Mouse (Mus musculus) kidney, embryonic 15.5 days (tissue): ENCODE measurements around the gene Shroom3. TPM values are rescaled to one million over a fixed set of nuclear protein-coding genes. Genes with fewer than 3 reads are reported as not detected.
A peak's percentile ranks its signal among the peaks of the same experiment; 100 is the strongest.

Source experiments
- ATAC-seq: fragments of 200-750 bp; cut with Nextera tagmentation; replicated peaks from 2 replicates; pipeline ENCODE4 v1.8.0; 2017; ENCODE audit warnings: moderate TSS enrichment; ENCODE audit not compliant: low FRiP score
- H3K27ac ChIP-seq: fragments of 300-500 bp; sonication (generic); 2 replicates; pipeline ENCODE4 v1.5.1; 2015; ENCODE audit warnings: mild to moderate bottlenecking, inconsistent platforms
- H3K27me3 ChIP-seq: fragments of 300-500 bp; sonication (generic); 2 replicates; pipeline ENCODE4 v1.6.1; 2015; ENCODE audit warnings: inconsistent platforms
- H3K36me3 ChIP-seq: fragments of 300-500 bp; sonication (generic); 2 replicates; pipeline ENCODE4 v1.6.1; 2015; ENCODE audit warnings: inconsistent platforms
- H3K4me1 ChIP-seq: fragments of 300-500 bp; sonication (generic); 2 replicates; pipeline ENCODE4 v1.6.1; 2015; ENCODE audit warnings: inconsistent platforms
- H3K4me2 ChIP-seq: fragments of 300-500 bp; sonication (generic); 2 replicates; pipeline ENCODE4 v1.6.1; 2015; ENCODE audit warnings: moderate library complexity, mild to moderate bottlenecking, inconsistent platforms
- H3K4me3 ChIP-seq: fragments of 300-500 bp; sonication (generic); replicated peaks from 2 replicates; pipeline ENCODE4 v1.5.1; 2015; ENCODE audit warnings: mild to moderate bottlenecking, inconsistent platforms
- H3K9ac ChIP-seq: fragments of 300-500 bp; sonication (generic); 2 replicates; pipeline ENCODE4 v1.6.1; 2015; ENCODE audit warnings: mild to moderate bottlenecking, inconsistent platforms
- H3K9me3 ChIP-seq: fragments of 300-500 bp; sonication (generic); replicated peaks from 2 replicates; pipeline ENCODE4 v1.6.1; 2016; ENCODE audit warnings: inconsistent platforms
- WGBS: fragments of 180-500 bp; shearing (Covaris S2); methylation state at CpG from one replicate; pipeline ENCODE4 v1.1.7; 2015; ENCODE audit warnings: mixed read lengths; 5-methylcytosine and 5-hydroxymethylcytosine counted together
- polyA plus RNA-seq: library from polyadenylated mRNA; unstranded; fragments of >200 nt; fragmentation: Nextera tagmentation; extraction: Ambion mirVana; gene quantifications from 2 replicates; pipeline ENCODE4 v1.2.1, GENCODE M21; 2015

Shroom3 gene
- polyA plus RNA-seq, 1 experiment from 2014 or later = 7.9 TPM

DNA sequence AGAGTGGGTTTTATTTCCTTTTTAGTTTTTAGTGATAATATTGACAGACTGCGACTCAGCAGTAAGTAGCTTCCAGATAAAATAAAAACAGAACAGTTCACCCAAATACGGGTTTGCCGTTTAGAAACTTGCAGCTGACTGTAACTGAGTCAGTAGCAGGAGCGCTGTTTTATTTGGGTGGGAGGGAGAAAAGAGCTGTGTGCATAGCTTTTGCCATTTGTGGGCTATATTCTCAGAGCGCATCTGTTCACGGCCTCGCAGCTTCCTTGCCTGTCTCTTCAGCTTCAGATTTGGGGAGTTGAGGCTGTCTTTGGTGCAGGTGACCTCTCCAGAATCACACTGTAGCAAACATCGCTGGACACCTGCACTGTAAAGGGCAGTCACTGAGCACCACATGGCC, 270.6 kb downstream of the Shroom3 start:
- no peaks in the 10 kb centered on the region for H3K9me3 ChIP-seq
- H3K9ac ChIP-seq = no peak overlapping the region
- H3K36me3 ChIP-seq = peaks cover 91% of the 10 kb centered on the region
- no peak for ATAC-seq
- whole genome bisulfite sequencing = 85% methylated on average over 8 of the region's 8 CpGs
- H3K27me3 ChIP-seq = no peaks in the 10 kb centered on the region
- H3K4me1 ChIP-seq = 0 out of 2 replicates have a peak, but pooled peaks cover 7% of the 10 kb centered on the region
- no peak overlapping the region for H3K4me3 ChIP-seq
- no peak overlapping the region for H3K27ac ChIP-seq
- H3K4me2 ChIP-seq = no peak overlapping the region

DNA sequence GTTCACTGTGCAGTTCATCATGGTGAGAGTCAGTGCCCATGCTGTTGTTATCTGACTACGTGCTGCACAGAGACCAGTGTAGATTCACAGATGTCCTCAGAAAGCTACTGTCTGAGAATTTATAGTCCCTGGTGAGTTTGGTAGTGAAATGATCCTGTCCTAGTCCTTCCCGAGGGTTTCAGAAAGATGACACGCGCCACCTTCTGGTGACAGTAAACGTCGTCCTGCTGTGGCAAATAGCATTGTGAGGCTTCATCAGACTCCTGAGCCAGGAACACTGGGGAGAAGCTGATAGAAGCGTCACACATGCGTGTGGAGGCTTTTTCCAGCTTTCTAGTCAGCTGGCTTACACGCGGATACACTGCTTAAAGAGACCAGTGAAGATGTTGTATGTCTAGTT, 271.1 kb downstream of the Shroom3 start:
- Histone ChIP-seq H3K36me3 (peaks cover 93% of the 10 kb centered on the region), H3K4me3 (no peak overlapping the region), H3K9me3 (no peaks in the 10 kb centered on the region), H3K27ac (no peak overlapping the region), H3K4me1 (0 out of 2 replicates have a peak, but pooled peaks cover 7% of the 10 kb centered on the region), H3K27me3 (no peaks in the 10 kb centered on the region), H3K4me2 (no peak overlapping the region), H3K9ac (no peak overlapping the region)
- ATAC-seq = peak; percentile 20; the same call in 1 of the 2 replicates
- 41% methylated on average over 10 of the region's 10 CpGs for WGBS

DNA sequence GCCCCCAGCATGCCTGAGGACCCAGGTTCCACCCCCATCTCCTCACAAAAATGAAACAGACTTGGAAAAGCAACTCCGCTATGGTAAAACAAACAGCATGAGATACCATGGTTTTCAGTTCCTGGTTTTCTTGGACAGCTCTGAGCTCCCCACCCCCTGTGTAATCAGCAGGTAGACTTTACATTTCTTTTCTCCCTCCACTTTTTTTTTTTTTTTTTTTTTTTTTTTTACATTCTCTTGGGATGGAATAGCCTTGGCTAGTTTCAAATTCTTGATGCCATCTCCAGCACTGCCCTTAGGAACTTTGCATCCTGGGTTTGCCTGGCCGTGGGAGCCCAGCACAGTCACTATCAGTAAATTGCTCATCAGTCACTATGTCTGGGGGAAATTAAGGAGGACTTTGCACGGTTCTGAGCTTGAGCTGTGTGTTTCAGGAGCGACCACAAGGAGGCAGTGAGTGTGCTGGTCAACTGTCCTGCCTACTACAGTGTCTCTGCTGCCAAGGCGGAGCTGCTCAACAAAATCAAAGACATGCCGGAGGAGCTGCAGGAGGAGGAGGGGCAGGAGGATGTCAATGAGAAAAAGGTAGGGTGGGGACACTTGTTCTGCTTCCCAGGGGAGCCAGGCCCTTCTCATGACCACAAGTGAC, 271.7 kb downstream of the Shroom3 start:
- Histone ChIP-seq H3K4me2 (no peak overlapping the region), H3K27me3 (no peaks in the 10 kb centered on the region), H3K27ac (no peak overlapping the region), H3K4me3 (no peak overlapping the region), H3K9ac (no peak overlapping the region), H3K36me3 (peaks cover 94% of the 10 kb centered on the region), H3K9me3 (no peaks in the 10 kb centered on the region), H3K4me1 (0 out of 2 replicates have a peak, but pooled peaks cover 7% of the 10 kb centered on the region)
- ATAC-seq = peak; percentile 63; the same call in 1 of the 2 replicates
- WGBS = 47% methylated on average over 6 of the region's 6 CpGs

DNA sequence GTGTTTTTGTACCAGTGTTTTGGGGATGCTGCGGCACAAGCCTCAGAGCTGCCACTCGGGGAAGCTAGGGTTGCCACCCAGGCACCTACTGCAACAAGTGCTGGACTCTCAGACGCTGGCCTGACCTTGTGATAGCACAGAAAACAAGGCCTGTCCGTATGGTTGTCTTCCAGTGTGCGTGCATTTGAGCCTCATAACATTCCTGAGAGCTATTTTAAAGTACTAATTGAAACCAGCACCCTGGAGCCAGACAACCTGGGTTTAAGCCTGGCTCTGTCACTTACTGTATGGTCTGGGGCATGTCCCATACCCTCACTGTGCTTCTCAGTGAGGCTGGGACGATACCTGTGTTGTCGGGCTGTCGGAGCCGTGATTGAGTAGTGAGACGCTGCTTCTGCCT, 276.1 kb downstream of the Shroom3 start:
- no peak overlapping the region for H3K4me2 ChIP-seq
- no peak overlapping the region for H3K4me3 ChIP-seq
- 84% methylated on average over 10 of the region's 10 CpGs for WGBS
- 0 out of 2 replicates have a peak, but pooled peaks cover 17% of the 10 kb centered on the region for H3K4me1 ChIP-seq
- no peaks in the 10 kb centered on the region for H3K27me3 ChIP-seq
- no peak for ATAC-seq
- H3K36me3 ChIP-seq = peaks cover 82% of the 10 kb centered on the region
- no peaks in the 10 kb centered on the region for H3K9me3 ChIP-seq
- H3K9ac ChIP-seq = no peak overlapping the region
- H3K27ac ChIP-seq = no peak overlapping the region

DNA sequence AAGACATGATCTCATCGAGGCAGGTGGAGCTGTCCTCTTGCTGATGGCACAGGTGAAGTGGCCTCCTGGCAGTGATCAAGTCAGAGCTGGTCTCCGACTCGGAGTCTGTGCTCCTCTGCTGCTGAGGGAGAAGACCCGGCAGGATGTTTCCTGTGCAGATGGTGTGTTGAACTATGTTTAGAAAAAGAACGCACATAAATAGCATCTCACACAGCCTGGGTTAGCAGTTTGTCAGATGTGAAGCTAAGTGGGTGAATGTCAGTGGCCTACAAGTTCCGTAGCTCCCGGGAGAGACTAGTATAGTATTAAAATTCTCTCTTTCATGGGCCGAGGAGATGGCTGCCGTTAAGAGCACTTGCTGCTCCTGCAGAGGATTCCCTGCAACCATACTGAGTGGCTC, 276.5 kb downstream of the Shroom3 start:
- H3K36me3 ChIP-seq = peaks cover 82% of the 10 kb centered on the region
- no peak overlapping the region for H3K4me2 ChIP-seq
- H3K4me3 ChIP-seq = no peak overlapping the region
- H3K27ac ChIP-seq = no peak overlapping the region
- H3K4me1 ChIP-seq = 0 out of 2 replicates have a peak, but pooled peaks cover 17% of the 10 kb centered on the region
- H3K27me3 ChIP-seq = no peaks in the 10 kb centered on the region
- H3K9ac ChIP-seq = no peak overlapping the region
- no peaks in the 10 kb centered on the region for H3K9me3 ChIP-seq
- WGBS = 55% methylated on average over 9 of the region's 9 CpGs
- no peak for ATAC-seq

DNA sequence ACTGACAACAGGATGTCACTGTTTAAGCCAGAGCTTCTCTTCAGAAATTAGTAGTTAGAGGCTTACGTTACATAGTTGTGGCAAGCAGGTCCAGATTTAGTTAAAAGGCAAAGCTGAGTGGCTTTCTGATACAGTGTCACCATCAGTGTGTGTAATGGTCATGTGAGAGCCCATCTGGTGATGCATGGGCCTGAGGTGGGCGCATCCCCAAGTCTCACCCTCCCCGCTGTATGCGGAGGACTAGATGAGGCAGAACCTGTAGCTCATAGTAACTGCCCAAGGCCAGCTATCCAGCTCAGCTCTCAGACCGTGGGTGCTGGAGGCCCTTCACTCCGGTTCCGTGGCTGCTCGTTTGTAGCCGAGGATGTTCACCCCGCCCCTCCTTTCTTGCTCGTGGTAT, 278.1 kb downstream of the Shroom3 start:
- Histone ChIP-seq H3K4me3 (no peak overlapping the region), H3K9ac (no peak overlapping the region), H3K27me3 (no peaks in the 10 kb centered on the region), H3K27ac (0 out of 2 replicates have a peak overlapping the region, but pooled peaks have one; percentile 3), H3K4me1 (0 out of 2 replicates have a peak, but pooled peaks cover 13% of the 10 kb centered on the region), H3K4me2 (no peak overlapping the region), H3K9me3 (no peaks in the 10 kb centered on the region), H3K36me3 (peaks cover 81% of the 10 kb centered on the region)
- no peak; the same call in 1 of the 2 replicates for ATAC-seq
- WGBS = 75% methylated on average over 11 of the region's 11 CpGs

DNA sequence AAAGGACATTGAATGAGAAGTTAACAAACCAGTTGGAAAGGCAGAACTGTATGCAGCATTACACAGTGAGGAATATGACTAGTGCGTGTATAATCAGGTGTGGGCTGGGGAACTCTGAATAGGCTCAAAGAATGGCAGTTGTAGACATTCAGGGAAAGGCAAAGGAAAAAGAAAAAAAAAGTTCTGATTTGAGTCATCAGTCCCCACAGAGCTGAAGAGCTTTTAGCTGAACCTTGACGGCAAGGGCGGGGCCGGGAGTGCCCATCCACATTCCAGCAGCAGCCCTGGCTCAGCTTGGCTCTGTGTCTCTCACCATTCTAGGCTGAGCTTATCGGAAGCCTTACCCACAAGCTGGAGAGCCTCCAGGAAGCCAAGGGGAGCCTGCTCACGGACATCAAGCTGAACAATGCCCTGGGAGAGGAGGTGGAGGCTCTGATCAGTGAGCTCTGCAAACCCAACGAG, 278.6 kb downstream of the Shroom3 start:
- 77% methylated on average over 7 of the region's 7 CpGs for WGBS
- Histone ChIP-seq H3K9ac (no peak overlapping the region), H3K4me1 (0 out of 2 replicates have a peak, but pooled peaks cover 13% of the 10 kb centered on the region), H3K36me3 (peaks cover 80% of the 10 kb centered on the region), H3K4me3 (no peak overlapping the region), H3K9me3 (no peaks in the 10 kb centered on the region), H3K27me3 (no peaks in the 10 kb centered on the region), H3K27ac (0 out of 2 replicates have a peak overlapping the region, but pooled peaks have one; percentile 3), H3K4me2 (no peak overlapping the region)
- no peak for ATAC-seq

DNA sequence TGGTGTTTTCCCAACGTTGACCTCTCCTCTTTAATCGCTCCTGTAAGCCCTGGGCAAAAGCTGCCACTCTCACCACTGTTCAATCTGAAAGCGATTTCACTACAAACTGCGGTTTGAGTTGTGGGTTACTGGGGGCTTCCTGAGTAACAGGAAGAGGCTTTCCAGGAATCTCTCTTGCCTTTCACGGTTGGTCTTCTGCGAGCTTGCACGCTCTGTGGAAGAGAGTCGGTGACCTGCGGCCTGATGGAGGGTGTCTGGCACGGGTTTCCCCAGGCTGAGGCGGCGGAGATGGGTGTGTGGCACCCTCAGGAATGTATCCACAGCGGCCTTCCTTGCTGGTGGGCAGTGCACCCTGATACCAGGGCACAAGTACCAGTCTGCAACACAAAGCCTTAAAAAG, 281.5 kb downstream of the Shroom3 start:
- Histone ChIP-seq H3K9ac (no peak overlapping the region), H3K27ac (no peak overlapping the region), H3K4me3 (no peak overlapping the region), H3K9me3 (no peaks in the 10 kb centered on the region), H3K27me3 (no peaks in the 10 kb centered on the region), H3K4me2 (no peak overlapping the region), H3K36me3 (peaks cover 55% of the 10 kb centered on the region), H3K4me1 (0 out of 2 replicates have a peak, but pooled peaks cover 13% of the 10 kb centered on the region)
- WGBS = 70% methylated on average over 13 of the region's 13 CpGs
- no peak for ATAC-seq

DNA sequence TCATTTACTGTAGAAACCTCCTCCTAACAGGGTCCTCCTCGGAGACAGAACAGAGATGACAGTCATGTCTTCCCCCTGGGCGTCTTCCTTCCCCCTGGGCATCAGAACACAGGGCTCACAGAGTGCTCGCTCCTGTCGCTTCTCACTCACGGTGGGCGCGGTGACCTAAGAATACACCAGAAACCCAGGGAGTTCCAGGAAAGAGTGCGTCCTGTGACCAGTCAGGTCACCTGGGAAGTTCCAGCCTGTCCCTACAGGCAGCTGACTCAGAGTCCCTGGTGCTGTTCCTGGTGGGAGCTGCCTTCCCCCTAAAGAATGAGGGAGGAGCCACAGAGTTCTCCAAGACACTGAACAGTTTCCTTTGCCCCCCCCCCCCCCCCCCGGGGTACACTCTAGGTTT, 283.9 kb downstream of the Shroom3 start:
- ATAC-seq = no peak
- H3K36me3 ChIP-seq = peaks cover 41% of the 10 kb centered on the region
- no peaks in the 10 kb centered on the region for H3K4me1 ChIP-seq
- no peak overlapping the region for H3K9ac ChIP-seq
- no peak overlapping the region for H3K27ac ChIP-seq
- WGBS = 77% methylated on average over 9 of the region's 9 CpGs
- H3K27me3 ChIP-seq = no peaks in the 10 kb centered on the region
- H3K4me2 ChIP-seq = no peak overlapping the region
- no peak overlapping the region for H3K4me3 ChIP-seq
- no peaks in the 10 kb centered on the region for H3K9me3 ChIP-seq

DNA sequence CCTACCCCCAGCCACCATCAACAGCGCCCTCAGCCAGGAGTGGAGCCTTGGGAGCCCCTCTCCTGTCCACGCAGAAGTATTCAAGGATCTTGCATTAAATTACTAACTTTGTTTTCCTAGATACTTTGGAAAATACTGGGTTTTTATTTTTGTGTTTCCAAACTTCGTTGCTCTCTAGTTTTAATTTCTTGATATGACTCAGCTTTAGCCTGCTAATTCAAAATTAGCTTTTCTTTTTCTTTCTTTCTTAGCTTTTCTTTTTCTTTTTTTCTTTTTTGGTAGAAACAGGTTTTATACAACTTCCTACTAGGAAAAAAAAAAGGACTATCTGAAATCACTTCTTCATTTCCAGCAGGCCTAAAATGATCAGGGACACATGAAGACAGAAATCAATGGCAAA, 284.7 kb downstream of the Shroom3 start:
- WGBS = 84% methylated on average over 3 of the region's 3 CpGs
- Histone ChIP-seq H3K4me3 (no peak overlapping the region), H3K4me2 (no peak overlapping the region), H3K27ac (no peak overlapping the region), H3K9me3 (no peaks in the 10 kb centered on the region), H3K4me1 (no peaks in the 10 kb centered on the region), H3K36me3 (peaks cover 36% of the 10 kb centered on the region), H3K27me3 (no peaks in the 10 kb centered on the region), H3K9ac (no peak overlapping the region)
- no peak for ATAC-seq

DNA sequence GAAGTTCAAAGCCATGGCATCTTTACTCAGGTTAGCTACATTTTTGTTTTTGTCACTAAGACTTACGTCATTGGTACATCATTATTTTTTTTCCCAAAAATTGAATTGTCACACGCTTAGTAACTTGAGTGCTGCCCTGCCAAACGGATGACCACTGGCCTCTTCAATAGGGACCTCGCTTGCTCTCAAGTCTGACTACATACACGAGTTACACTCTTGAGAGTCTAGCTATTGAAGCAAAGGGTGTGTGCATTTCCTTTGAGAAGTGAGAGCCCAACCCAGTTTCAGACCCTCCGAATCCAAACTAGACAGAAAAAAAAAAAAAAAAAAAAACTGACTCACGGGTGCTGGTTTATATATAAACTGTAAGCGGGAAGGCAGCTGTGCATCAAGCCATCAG, 286.2 kb downstream of the Shroom3 start:
- Histone ChIP-seq H3K4me2 (no peak overlapping the region), H3K9ac (no peak overlapping the region), H3K4me3 (no peak overlapping the region), H3K36me3 (peaks cover 22% of the 10 kb centered on the region), H3K27me3 (no peaks in the 10 kb centered on the region), H3K27ac (no peak overlapping the region), H3K9me3 (no peaks in the 10 kb centered on the region), H3K4me1 (no peaks in the 10 kb centered on the region)
- no peak for ATAC-seq
- 62% methylated on average over 8 of the region's 8 CpGs for WGBS

DNA sequence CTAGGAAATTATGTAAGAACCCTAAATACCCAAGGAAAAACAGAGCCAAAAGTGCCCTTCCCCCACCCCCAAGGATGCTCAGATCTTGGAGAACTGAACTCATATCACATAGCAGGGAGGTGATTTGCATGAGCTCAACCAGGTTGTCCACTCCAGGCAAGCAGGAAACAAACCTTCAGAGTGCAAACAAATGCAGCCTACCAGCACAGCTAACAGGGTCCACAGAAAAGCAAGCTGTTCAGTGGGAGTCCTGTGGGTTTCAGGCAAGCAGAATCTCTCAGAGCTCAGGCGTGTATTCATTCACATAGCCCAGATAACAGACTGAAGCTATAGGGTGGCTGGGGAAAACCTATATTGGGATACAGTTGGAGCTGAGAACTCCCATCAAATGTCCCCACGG, 286.7 kb downstream of the Shroom3 start:
- no peak overlapping the region for H3K27ac ChIP-seq
- WGBS = 68% methylated on average over 2 of the region's 2 CpGs
- H3K4me1 ChIP-seq = no peaks in the 10 kb centered on the region
- H3K9ac ChIP-seq = no peak overlapping the region
- no peaks in the 10 kb centered on the region for H3K27me3 ChIP-seq
- ATAC-seq = no peak
- no peak overlapping the region for H3K4me2 ChIP-seq
- peaks cover 18% of the 10 kb centered on the region for H3K36me3 ChIP-seq
- no peak overlapping the region for H3K4me3 ChIP-seq
- no peaks in the 10 kb centered on the region for H3K9me3 ChIP-seq
